ENCODE assay signal across 11 mouse cellular contexts in genomic region chr2:109941973-109942444, GRCm38 (mm10). TPM values are rescaled to one million over a fixed set of nuclear protein-coding genes. Genes with fewer than 3 reads are reported as not detected.
DNase-seq lines count a peak whose midpoint lies in the region; ATAC-seq lines count a peak whose summit lies in the region.
"Had no signal": no experiment of that assay in that cellular context is flagged by ENCODE, and none has a peak within 500 bp of the region (broad histone marks: within the 10 kb centered on the region; RNA-seq: fewer than 3 reads in every experiment).

No protein-coding gene starts in this region.

- H3K36me3 ChIP-seq in forebrain, embryonic 16.5 days (ENCODE audit: control insufficient read depth, insufficient read depth) = no peaks in the 10 kb centered on the region
- H3K36me3 ChIP-seq in midbrain, embryonic 13.5 days = no peaks in the 10 kb centered on the region
- H3K36me3 ChIP-seq: hindbrain, embryonic 15.5 days had no signal

- peaks cover 13% of the 10 kb centered on the region for H3K4me1 ChIP-seq in forebrain, embryonic 16.5 days (replicated peaks; ENCODE audit: control insufficient read depth, insufficient read depth, low read length)
- peaks cover 37% of the 10 kb centered on the region for H3K4me1 ChIP-seq in midbrain, embryonic 13.5 days (replicated peaks)

- no peak overlapping the region for H3K4me2 ChIP-seq in forebrain, embryonic 16.5 days (ENCODE audit: low read length)
- no peak overlapping the region; the same call in 1 of the 2 replicates for H3K4me2 ChIP-seq in midbrain, embryonic 13.5 days (replicated peaks)
- H3K4me2 ChIP-seq: hindbrain, embryonic 15.5 days had no signal

- peaks cover 38% of the 10 kb centered on the region for H3K27me3 ChIP-seq in forebrain, embryonic 16.5 days (replicated peaks; ENCODE audit: control insufficient read depth, insufficient read depth, low read length)
- H3K27me3 ChIP-seq in midbrain, embryonic 13.5 days = 0 out of 2 replicates have a peak, but pooled peaks cover 5% of the 10 kb centered on the region
- H3K27me3 ChIP-seq: hindbrain, embryonic 15.5 days had no signal

- H3K9me3 ChIP-seq in forebrain, embryonic 16.5 days (ENCODE audit: control insufficient read depth, low read length) = no peaks in the 10 kb centered on the region
- H3K9me3 ChIP-seq in midbrain, embryonic 13.5 days = no peaks in the 10 kb centered on the region
- H3K9me3 ChIP-seq: hindbrain, embryonic 15.5 days had no signal

- peak; percentile 52 for ATAC-seq in forebrain, embryonic 16.5 days
- ATAC-seq in midbrain, embryonic 13.5 days = peak; percentile 77

- H3K9ac ChIP-seq in forebrain, embryonic 16.5 days (replicated peaks; ENCODE audit: low read depth, low read length) = no peak overlapping the region
- no peak overlapping the region for H3K9ac ChIP-seq in midbrain, embryonic 13.5 days (replicated peaks)
- H3K9ac ChIP-seq: hindbrain, embryonic 15.5 days had no signal

- no peak overlapping the region for H3K27ac ChIP-seq in forebrain, embryonic 16.5 days (ENCODE audit: low read length)
- peak overlapping the region; percentile 1; the same call in 1 of the 2 replicates for H3K27ac ChIP-seq in midbrain, embryonic 13.5 days
- H3K27ac ChIP-seq: left cerebral cortex, adult 2 months had no signal

- DNase-seq in gastrocnemius, adult 18-20 months (ENCODE audit: low spot score) = peak; percentile 71
- no peak for DNase-seq in gastrocnemius, postnatal 4 days (ENCODE audit: low spot score in 2 of 2)
- peak; percentile 89 for DNase-seq in ZHBTc4 (ENCODE audit: low read depth, low spot score)
- no peak for DNase-seq in urinary bladder, adult 2 months (ENCODE audit: low spot score)
- DNase-seq in cerebellum, postnatal 4 days (ENCODE audit: low spot score in 2 of 2) = no peak
- no peak for DNase-seq in yolk sac, embryonic 10.5 days (ENCODE audit: low spot score)
- DNase-seq: right cerebral cortex, postnatal 4 days had no signal

- WGBS in forebrain, embryonic 16.5 days = 6% methylated on average over 5 of the region's 5 CpGs
- 14% methylated on average over 5 of the region's 5 CpGs for WGBS in midbrain, embryonic 13.5 days

- H3K4me3 ChIP-seq in forebrain, embryonic 16.5 days (replicated peaks; ENCODE audit: low read length) = no peak overlapping the region
- H3K4me3 ChIP-seq in midbrain, embryonic 13.5 days (replicated peaks) = no peak overlapping the region
- H3K4me3 ChIP-seq: hindbrain, embryonic 15.5 days; left cerebral cortex, adult 2 months had no signal

RNA-seq across cellular contexts. Expression of gene Lgr4, which starts 24.6 kb away (rescaled TPM):
- total RNA-seq in gastrocnemius, adult 18-20 months (2021) = 10 to 100 TPM; 24.5 to 28.7 TPM
- total RNA-seq in gastrocnemius, postnatal 4 days (2021) = 10 to 100 TPM; 33.2 to 36.3 TPM
- 2.7 and 3.6 TPM in 2 replicates for polyA plus RNA-seq in forebrain, embryonic 16.5 days (2015; fragmentation: Nextera tagmentation; extraction: Ambion mirVana)
- 7.9 and 8.3 TPM in 2 replicates for polyA plus RNA-seq in midbrain, embryonic 13.5 days (2015; fragmentation: Nextera tagmentation; extraction: Ambion mirVana)
- 26.8 and 28.4 TPM in 2 replicates for polyA plus RNA-seq in urinary bladder, adult 2 months (2012; rRNA removed)

RNA-seq across cellular contexts. Expression of gene Lin7c, which starts 51.4 kb away (rescaled TPM):
- 10 to 100 TPM; 26.8 to 32.2 TPM for total RNA-seq in gastrocnemius, adult 18-20 months (2021)
- total RNA-seq in gastrocnemius, postnatal 4 days (2021) = 10 to 100 TPM; 38.6 to 47.3 TPM
- 207 and 223 TPM in 2 replicates for polyA plus RNA-seq in forebrain, embryonic 16.5 days (2015; fragmentation: Nextera tagmentation; extraction: Ambion mirVana)
- 175 and 201 TPM in 2 replicates for polyA plus RNA-seq in midbrain, embryonic 13.5 days (2015; fragmentation: Nextera tagmentation; extraction: Ambion mirVana)
- polyA plus RNA-seq in urinary bladder, adult 2 months (2012; rRNA removed) = 23.5 and 28.1 TPM in 2 replicates

Comparison
In these comparisons a context has a peak if more than half of its experiments do, and no peak if none do; other contexts are left out.
1. DNase-seq: peak in gastrocnemius, adult 18-20 months (single experiment) and ZHBTc4 (single experiment); none in gastrocnemius, postnatal 4 days (0 of 2), urinary bladder, adult 2 months (single experiment), cerebellum, postnatal 4 days (0 of 2) and yolk sac, embryonic 10.5 days (single experiment).